In genomic region chr17:87189670-87190069, GRCm38 (mm10) we compare ENCODE assay signal across 18 mouse cellular contexts.
DNase-seq lines count a peak whose midpoint lies in the region; ATAC-seq and TF ChIP-seq lines count a peak whose summit lies in the region.
"Had no signal": no experiment of that assay in that cellular context is flagged by ENCODE, and none has a peak within 500 bp of the region (broad histone marks: within the 10 kb centered on the region; RNA-seq: fewer than 3 reads in every experiment).

No protein-coding gene starts in this region.

- CTCF ChIA-PET in Patski (lab: Charles Lee): no interaction called here

- WGBS in heart, embryonic 14.5 days: 70% methylated on average over 3 of the region's 3 CpGs
- WGBS in midbrain, postnatal 0 days: 67% methylated on average over 3 of the region's 3 CpGs
- 85% methylated on average over 3 of the region's 3 CpGs for WGBS in midbrain, embryonic 14.5 days

- no peak for DNase-seq in heart, postnatal 25 days (ENCODE audit: low spot score)
- peak; percentile 46 for DNase-seq in midbrain, postnatal 0 days (ENCODE audit: low spot score)
- no peak for DNase-seq in midbrain, embryonic 14.5 days
- DNase-seq in NIH3T3 (ENCODE audit: low read depth): peak; percentile 76
- no peak for DNase-seq in Patski (ENCODE audit: low read depth, low spot score)
- DNase-seq in liver: no peak
- DNase-seq: adrenal gland, postnatal 14 days; cerebellum, adult 8-10 months; cerebellum, postnatal 25 days; gastrocnemius, postnatal 36 days; heart, adult 11 months; heart, postnatal 10 days had no signal

- peak overlapping the region; percentile 4; the same call in 1 of the 2 replicates for H3K4me2 ChIP-seq in heart, embryonic 14.5 days (ENCODE audit: low read length)
- H3K4me2 ChIP-seq in midbrain, postnatal 0 days (ENCODE audit: low read depth, low read length, poor library complexity, severe bottlenecking): no peak overlapping the region
- no peak overlapping the region for H3K4me2 ChIP-seq in midbrain, embryonic 14.5 days (ENCODE audit: low read length)
- H3K4me2 ChIP-seq: embryonic facial prominence, embryonic 13.5 days; forebrain, embryonic 13.5 days; heart, embryonic 13.5 days; hindbrain, embryonic 14.5 days had no signal

- H3K4me1 ChIP-seq in heart, embryonic 14.5 days (ENCODE audit: control insufficient read depth in 2 of 2, insufficient read depth in 2 of 2, low read length in 2 of 2): peaks cover 8 to 16% of the 10 kb centered on the region in 2 experiments
- no peaks in the 10 kb centered on the region for H3K4me1 ChIP-seq in midbrain, postnatal 0 days (ENCODE audit: insufficient read depth, low read length)
- peaks cover 6% of the 10 kb centered on the region; the same call in 1 of the 2 replicates for H3K4me1 ChIP-seq in midbrain, embryonic 14.5 days (ENCODE audit: control insufficient read depth, insufficient read depth, low read length)

- H3K4me3 ChIP-seq in heart, embryonic 14.5 days (ENCODE audit: control insufficient read depth in 1 of 2, insufficient read depth in 1 of 2, low read depth in 1 of 2, low read length in 2 of 2): no peak overlapping the region
- H3K4me3 ChIP-seq in midbrain, postnatal 0 days (ENCODE audit: low read depth, low read length): no peak overlapping the region
- H3K4me3 ChIP-seq in midbrain, embryonic 14.5 days (replicated peaks; ENCODE audit: low read depth, low read length): no peak overlapping the region
- H3K4me3 ChIP-seq: embryonic facial prominence, embryonic 13.5 days; forebrain, embryonic 13.5 days; heart, embryonic 13.5 days had no signal

- TF ChIP-seq CTCF in midbrain, postnatal 0 days (IDR thresholded peaks at IDR 0.05): no peak
- no peak for TF ChIP-seq CTCF in Patski (IDR thresholded peaks at IDR 0.05)

- H3K36me3 ChIP-seq in heart, embryonic 14.5 days (ENCODE audit: control insufficient read depth, insufficient read depth, low read length): no peaks in the 10 kb centered on the region
- no peaks in the 10 kb centered on the region for H3K36me3 ChIP-seq in midbrain, postnatal 0 days (ENCODE audit: insufficient read depth, low read length)
- no peaks in the 10 kb centered on the region for H3K36me3 ChIP-seq in midbrain, embryonic 14.5 days (ENCODE audit: control insufficient read depth, insufficient read depth, low read length)
- H3K36me3 ChIP-seq: embryonic facial prominence, embryonic 13.5 days; heart, embryonic 13.5 days had no signal

- H3K9me3 ChIP-seq in heart, embryonic 14.5 days (ENCODE audit: control insufficient read depth, low read length): peaks cover 11% of the 10 kb centered on the region
- H3K9me3 ChIP-seq in midbrain, postnatal 0 days (ENCODE audit: low read length): no peaks in the 10 kb centered on the region
- H3K9me3 ChIP-seq in midbrain, embryonic 14.5 days (ENCODE audit: control insufficient read depth, low read length): no peaks in the 10 kb centered on the region
- H3K9me3 ChIP-seq: forebrain, embryonic 13.5 days; heart, embryonic 13.5 days had no signal

- POLR2A ChIA-PET in Patski (lab: Charles Lee): interaction anchor here (0.7 to 0.9 kb wide), 4 partner anchors 12 to 59 kb away, joined by 3 read pairs; no protein-coding TSS in a partner anchor

- in situ Hi-C loops in Patski (cut with MboI; ENCODE audit: low pct_unique_long_range_greater_than_20kb): no loop called here

- H3K27me3 ChIP-seq in heart, embryonic 14.5 days (ENCODE audit: control insufficient read depth, insufficient read depth, low read length): no peaks in the 10 kb centered on the region
- no peaks in the 10 kb centered on the region; the same call in 1 of the 2 replicates for H3K27me3 ChIP-seq in midbrain, postnatal 0 days (ENCODE audit: insufficient read depth, low read length)
- no peaks in the 10 kb centered on the region for H3K27me3 ChIP-seq in midbrain, embryonic 14.5 days (ENCODE audit: control insufficient read depth, insufficient read depth, low read length)
- no peaks in the 10 kb centered on the region for H3K27me3 ChIP-seq in Patski
- H3K27me3 ChIP-seq: embryonic facial prominence, embryonic 13.5 days; forebrain, embryonic 13.5 days had no signal

- no peak overlapping the region; a peak in 1 of 4 replicates for H3K27ac ChIP-seq in heart, embryonic 14.5 days (replicated peaks in 1 of 2; ENCODE audit: control insufficient read depth in 1 of 2, insufficient read depth in 1 of 2, low read depth in 2 of 2, low read length in 2 of 2)
- no peak overlapping the region for H3K27ac ChIP-seq in midbrain, postnatal 0 days (ENCODE audit: low read depth, low read length)
- no peak overlapping the region for H3K27ac ChIP-seq in midbrain, embryonic 14.5 days (replicated peaks; ENCODE audit: low read depth, low read length)
- H3K27ac ChIP-seq: embryonic facial prominence, embryonic 13.5 days; forebrain, embryonic 13.5 days; heart, embryonic 13.5 days; hindbrain, embryonic 14.5 days had no signal

- no peak for ATAC-seq in heart, embryonic 14.5 days (ENCODE audit: insufficient number of reproducible peaks, insufficient read depth, low FRiP score, low read depth)
- no peak for ATAC-seq in midbrain, postnatal 0 days (ENCODE audit: low FRiP score)
- no peak for ATAC-seq in midbrain, embryonic 14.5 days (ENCODE audit: low FRiP score, low TSS enrichment)
- ATAC-seq in Patski: peak; percentile 72
- ATAC-seq: forebrain, embryonic 13.5 days; intestine, embryonic 16.5 days had no signal

- H3K9ac ChIP-seq in heart, embryonic 14.5 days (ENCODE audit: low read length): no peak overlapping the region
- H3K9ac ChIP-seq in midbrain, postnatal 0 days (replicated peaks; ENCODE audit: low read length, poor library complexity, severe bottlenecking): no peak overlapping the region
- no peak overlapping the region for H3K9ac ChIP-seq in midbrain, embryonic 14.5 days (replicated peaks; ENCODE audit: low read length)
- H3K9ac ChIP-seq: embryonic facial prominence, embryonic 13.5 days; forebrain, embryonic 13.5 days; heart, embryonic 13.5 days; hindbrain, embryonic 14.5 days had no signal

- intact Hi-C loops in heart, postnatal 25 days (cut with DNase I): no loop called here

Comparison
In these comparisons a context has a peak if more than half of its experiments do, and no peak if none do; other contexts are left out.
1. DNase-seq: peak in midbrain, postnatal 0 days (single experiment) and NIH3T3 (single experiment); none in heart, postnatal 25 days (single experiment), midbrain, embryonic 14.5 days (single experiment), Patski (single experiment) and liver (single experiment).